Mouse (Mus musculus) C2C12 (cell line): ENCODE results near the gene Ubqln1. TPM values are rescaled to one million over a fixed set of nuclear protein-coding genes. Genes with fewer than 3 reads are reported as not detected.

ENCODE experiments used
- H3K27me3 ChIP-seq: one replicate; pipeline ENCODE4 v1.6.1; 2011; ENCODE audit not compliant: control insufficient read depth, insufficient read depth, insufficient read length
- H3K36me3 ChIP-seq: one replicate; pipeline ENCODE4 v1.6.1; 2011; ENCODE audit not compliant: control insufficient read depth, insufficient read depth
- H3K4me3 ChIP-seq: one replicate; pipeline ENCODE4 v1.5.1; 2011; ENCODE audit warnings: mild to moderate bottlenecking, control low read depth; ENCODE audit not compliant: poor library complexity, insufficient read depth, severe bottlenecking
- H3K79me2 ChIP-seq: one replicate; pipeline ENCODE4 v1.6.1; 2011; ENCODE audit not compliant: control insufficient read depth, insufficient read depth
- H3K79me3 ChIP-seq: one replicate; pipeline ENCODE4 v1.6.1; 2011; ENCODE audit warnings: low read depth, control low read depth
- H3ac ChIP-seq: one replicate; pipeline ENCODE3; 2011; ENCODE audit warnings: low read depth; ENCODE audit not compliant: control insufficient read depth, insufficient read length
- CEBPB ChIP-seq: IDR thresholded peaks from one replicate; pipeline ENCODE4 v1.6.1; 2011; ENCODE audit warnings: low read depth, mild to moderate bottlenecking, control low read depth, moderate library complexity
- CTCF ChIP-seq: IDR thresholded peaks from one replicate; pipeline ENCODE4 v1.5.1; 2011; ENCODE audit not compliant: control insufficient read depth, insufficient read depth, insufficient read length
- FOSL1 ChIP-seq: IDR thresholded peaks from one replicate; pipeline ENCODE4 v1.8.0; 2011; ENCODE audit warnings: mild to moderate bottlenecking, low read length; ENCODE audit not compliant: poor library complexity, insufficient read depth, severe bottlenecking
- MAX ChIP-seq: IDR thresholded peaks from one replicate; pipeline ENCODE4 v1.6.1; 2011; ENCODE audit warnings: mild to moderate bottlenecking, control low read depth
- MYOD1 ChIP-seq: IDR thresholded peaks from one replicate; pipeline ENCODE4 v1.6.1; 2011; ENCODE audit warnings: low read depth; ENCODE audit not compliant: control insufficient read depth, insufficient read length
- MYOG ChIP-seq: IDR thresholded peaks from one replicate; pipeline ENCODE4 v1.6.1; 2011; ENCODE audit not compliant: control insufficient read depth, insufficient read length; ENCODE audit errors: extremely low read depth
- USF1 ChIP-seq: IDR thresholded peaks from one replicate; pipeline ENCODE4 v1.6.1; 2011; ENCODE audit warnings: low read depth, mild to moderate bottlenecking, control low read depth, moderate library complexity
- polyA plus RNA-seq: library from polyadenylated mRNA; unstranded; fragments of >200 nt; fragmentation: generic; extraction: Trizol; gene quantifications from one replicate; pipeline ENCODE4 v1.2.1, GENCODE M21; 2012; ENCODE audit warnings: missing spikeins

Ubqln1 gene
- polyA plus RNA-seq, 1 experiment = 60.0 TPM

DNA sequence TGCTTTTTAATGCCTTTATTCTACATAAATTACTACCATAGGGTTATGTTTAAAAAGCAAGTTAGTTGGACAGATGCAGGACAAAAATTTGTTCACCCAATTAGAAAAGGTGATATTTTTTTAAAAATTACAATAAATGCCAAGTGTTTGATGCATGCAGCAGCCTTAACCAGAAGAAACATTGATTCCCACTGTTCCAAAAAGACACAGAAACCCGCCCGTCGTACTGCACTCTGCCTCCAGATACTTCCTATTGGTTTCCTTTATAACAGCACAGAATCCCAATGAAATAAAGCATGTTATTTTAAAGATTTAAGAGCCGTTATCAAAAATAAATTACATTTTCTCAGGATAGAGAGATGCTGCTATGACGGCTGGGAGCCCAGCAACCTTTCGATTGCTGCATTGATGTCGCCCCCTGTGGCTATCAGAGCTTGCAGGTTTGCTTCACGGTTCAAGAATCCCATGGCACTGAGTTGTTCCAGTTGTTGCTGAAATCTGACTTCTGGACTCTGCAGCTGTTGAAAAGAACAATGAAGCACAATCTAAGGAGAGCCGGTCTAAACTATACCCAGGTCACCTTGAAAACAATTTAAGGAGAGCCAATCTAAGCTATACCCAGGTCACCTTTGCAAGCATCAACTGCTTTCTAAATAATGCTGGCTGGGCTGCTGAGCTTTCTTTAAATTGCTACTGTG lies 37.8 kb downstream of the Ubqln1 start:
- Histone ChIP-seq H3K4me3 (no peak overlapping the region), H3K79me3 (no peaks in the 10 kb centered on the region), H3K36me3 (peaks cover 87% of the 10 kb centered on the region), H3ac (no peak overlapping the region), H3K27me3 (no peaks in the 10 kb centered on the region), H3K79me2 (peaks cover 8% of the 10 kb centered on the region)
- TF ChIP-seq MAX = no peak
- TF ChIP-seq CEBPB = no peak
- no peak for TF ChIP-seq USF1
- TF ChIP-seq MYOG = no peak

DNA sequence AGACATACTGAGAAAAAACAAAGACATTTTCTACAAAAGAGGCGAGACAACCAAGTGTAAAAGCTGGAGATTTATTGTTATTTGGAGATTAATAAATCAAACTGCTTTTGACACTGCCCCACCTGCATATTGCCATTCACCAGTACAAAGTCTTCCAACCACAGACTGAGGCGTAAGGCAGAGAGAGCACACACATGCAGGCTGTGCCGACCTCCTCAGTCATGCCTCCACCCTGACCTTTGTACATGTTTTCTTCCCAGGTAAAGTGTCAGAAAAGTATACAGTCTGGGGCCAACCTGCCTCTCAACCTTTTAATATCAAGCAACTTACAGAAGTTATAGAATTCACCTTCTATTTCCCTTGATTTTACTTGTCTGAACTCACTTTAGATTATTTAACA lies 39.3 kb downstream of the Ubqln1 start:
- no peaks in the 10 kb centered on the region for H3K79me3 ChIP-seq
- H3K79me2 ChIP-seq = peaks cover 1% of the 10 kb centered on the region
- H3K36me3 ChIP-seq = peaks cover 79% of the 10 kb centered on the region
- H3K27me3 ChIP-seq = no peaks in the 10 kb centered on the region
- TF ChIP-seq FOSL1 = no peak
- TF ChIP-seq MYOG = no peak
- TF ChIP-seq MYOD1 = no peak
- TF ChIP-seq CEBPB = no peak
- no peak for TF ChIP-seq USF1
- no peak for TF ChIP-seq MAX
- no peak for TF ChIP-seq CTCF
- H3ac ChIP-seq = no peak overlapping the region
- no peak overlapping the region for H3K4me3 ChIP-seq

DNA sequence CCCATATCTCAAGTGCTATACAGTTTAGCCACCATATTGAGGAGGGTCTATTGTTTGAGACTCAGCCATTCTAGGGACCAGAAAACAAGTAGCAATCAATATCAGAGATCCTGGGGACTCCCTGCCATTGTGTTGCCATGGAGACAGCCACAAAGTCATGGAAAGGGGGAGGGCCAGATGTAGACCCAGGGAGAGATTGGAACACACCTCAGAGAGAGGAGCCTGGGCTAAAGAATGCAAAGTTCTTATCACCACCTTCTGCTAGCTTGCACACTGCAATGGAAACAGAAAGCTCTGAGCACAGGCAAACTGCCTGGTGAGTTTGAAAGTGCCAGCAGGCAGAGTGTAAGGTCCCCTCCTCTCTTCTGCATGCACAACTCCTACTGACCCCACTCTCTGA lies 47.3 kb downstream of the Ubqln1 start:
- no peak overlapping the region for H3ac ChIP-seq
- no peaks in the 10 kb centered on the region for H3K27me3 ChIP-seq
- H3K79me2 ChIP-seq = no peaks in the 10 kb centered on the region
- TF ChIP-seq CEBPB = no peak
- TF ChIP-seq USF1 = no peak
- TF ChIP-seq CTCF = no peak
- H3K79me3 ChIP-seq = no peaks in the 10 kb centered on the region
- no peak overlapping the region for H3K4me3 ChIP-seq
- peaks cover 10% of the 10 kb centered on the region for H3K36me3 ChIP-seq

DNA sequence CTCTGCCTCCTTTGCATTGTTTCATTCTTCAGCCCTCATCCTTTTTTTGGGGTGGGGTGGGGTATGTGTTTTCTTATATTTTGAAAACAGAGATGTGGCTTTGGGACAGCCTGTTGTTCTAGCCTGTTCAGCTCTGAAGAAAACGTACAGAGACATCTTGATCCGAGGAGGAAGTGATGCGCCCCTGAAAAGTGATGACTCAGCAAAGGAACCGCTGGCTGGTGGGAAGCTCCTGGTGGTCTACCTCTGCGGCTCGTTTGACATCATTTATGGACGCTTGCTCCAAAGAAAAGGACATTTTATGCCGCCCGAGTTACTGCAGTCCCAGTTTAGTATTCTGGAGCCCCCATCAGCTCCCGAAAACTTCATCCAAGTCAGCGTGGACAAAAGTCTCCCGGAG lies 52.1 kb downstream of the Ubqln1 start:
- no peak overlapping the region for H3K4me3 ChIP-seq
- H3K27me3 ChIP-seq = no peaks in the 10 kb centered on the region
- H3K79me2 ChIP-seq = no peaks in the 10 kb centered on the region
- TF ChIP-seq CTCF (no peak), CEBPB (no peak), MYOD1 (no peak), MYOG (no peak), MAX (no peak), FOSL1 (no peak), USF1 (no peak)
- H3ac ChIP-seq = no peak overlapping the region
- no peaks in the 10 kb centered on the region for H3K79me3 ChIP-seq
- no peaks in the 10 kb centered on the region for H3K36me3 ChIP-seq

DNA sequence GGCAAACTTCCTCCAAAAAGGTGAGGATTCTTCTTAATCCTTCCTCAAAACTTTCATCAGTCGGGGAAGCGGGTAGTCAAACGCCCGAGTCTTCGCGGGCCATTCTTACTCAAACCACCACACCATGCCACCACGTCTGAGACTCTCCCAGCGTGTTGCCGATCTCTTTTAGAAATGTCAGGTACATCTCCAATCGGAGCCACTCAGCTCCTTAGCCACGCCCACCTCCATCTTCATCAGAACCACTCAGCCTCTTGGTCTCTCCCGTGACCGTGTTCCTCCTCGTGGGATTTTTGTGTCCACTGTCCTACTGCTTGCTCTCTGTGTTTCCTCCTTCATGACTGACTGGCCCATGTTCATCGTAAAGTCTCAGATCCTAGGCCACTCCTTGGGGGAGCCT lies 54.7 kb downstream of the Ubqln1 start:
- Histone ChIP-seq H3K27me3 (no peaks in the 10 kb centered on the region), H3ac (no peak overlapping the region), H3K79me2 (no peaks in the 10 kb centered on the region), H3K4me3 (no peak overlapping the region), H3K36me3 (no peaks in the 10 kb centered on the region), H3K79me3 (no peaks in the 10 kb centered on the region)
- TF ChIP-seq MAX (no peak), MYOG (no peak), CTCF (no peak), FOSL1 (no peak), CEBPB (no peak), USF1 (no peak), MYOD1 (no peak)

DNA sequence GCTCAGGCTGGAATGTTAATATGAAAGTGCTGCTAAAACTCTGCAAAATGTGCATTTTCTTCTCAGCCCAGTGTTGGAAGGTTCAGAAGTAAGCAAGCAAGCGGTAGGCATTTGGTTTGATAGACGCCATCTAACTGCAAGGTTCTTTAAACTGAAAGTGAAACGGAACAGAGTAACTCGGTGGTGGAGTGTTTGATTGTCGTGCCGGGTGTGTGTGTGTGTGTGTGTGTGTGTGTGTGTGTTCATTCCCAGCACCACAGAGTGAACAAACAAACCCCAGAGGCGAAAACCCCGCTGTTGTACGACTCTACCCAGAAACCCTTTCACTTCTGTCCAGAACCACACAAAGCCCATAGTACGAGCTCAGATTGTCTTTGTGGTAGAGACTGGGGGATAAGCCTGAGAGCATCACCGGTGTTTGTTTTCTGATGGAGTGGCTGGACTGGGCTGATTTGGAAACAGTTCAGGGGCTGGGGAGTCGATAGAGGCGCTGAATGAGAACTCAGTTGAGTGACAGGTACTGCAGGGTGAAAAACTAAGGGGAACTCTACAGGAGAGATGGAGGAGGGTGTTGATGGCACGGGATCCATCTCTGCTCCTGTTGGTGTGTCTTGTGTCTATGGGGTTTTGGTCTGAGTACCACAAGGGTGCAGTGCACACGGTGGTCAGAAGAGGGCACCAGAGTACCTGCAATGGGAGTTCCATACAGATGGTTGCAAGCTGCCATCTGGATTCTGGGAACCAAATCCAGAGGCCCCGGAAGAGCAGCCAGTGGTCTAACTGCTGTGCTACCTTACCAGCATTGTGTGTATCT lies 57.1 kb downstream of the Ubqln1 start:
- Histone ChIP-seq H3ac (peak overlapping the region; percentile 86), H3K79me3 (no peaks in the 10 kb centered on the region), H3K4me3 (peak overlapping the region; percentile 48), H3K79me2 (no peaks in the 10 kb centered on the region), H3K36me3 (no peaks in the 10 kb centered on the region), H3K27me3 (no peaks in the 10 kb centered on the region)
- TF ChIP-seq CTCF (peak; percentile 85), MAX (no peak), USF1 (no peak), CEBPB (no peak), MYOD1 (no peak), FOSL1 (no peak), MYOG (no peak)
